Mouse (Mus musculus): ENCODE data around the gene Olfr986. TPM values are rescaled to one million over a fixed set of nuclear protein-coding genes. Genes with fewer than 3 reads are reported as not detected.
"Not testable (repeated sequence)": the region's sequence is repeated elsewhere in the genome, so short reads cannot be mapped to it uniquely, and the experiment has no call there.

Gene Olfr986
- under 1 TPM in 1 of 4 experiments, not detected in 3; 0.08 TPM for total RNA-seq (2022)

DNA sequence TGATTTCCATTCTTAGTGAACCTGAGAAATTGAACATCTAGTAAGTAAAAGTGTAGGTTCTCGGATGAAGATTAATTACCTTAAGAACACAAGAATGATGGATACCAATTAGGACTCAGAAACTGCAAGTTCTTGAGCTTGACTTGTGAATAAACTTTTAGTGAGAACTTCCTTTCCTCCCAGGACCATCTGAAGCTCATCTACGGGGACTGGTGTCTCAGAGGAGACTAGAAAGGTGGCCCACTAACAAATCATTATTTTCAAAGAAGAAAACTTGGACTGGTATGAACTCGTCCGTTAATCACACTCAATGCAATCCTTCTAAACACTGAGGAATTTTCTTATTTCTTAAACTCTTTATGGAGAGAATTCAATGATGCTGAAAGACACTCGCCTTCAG lies at the start of gene Olfr986:
Gene Olfr986 (plus strand): TSS at position 301 of the 400 bp plus-strand sequence.
- no peak for DNase-seq

DNA sequence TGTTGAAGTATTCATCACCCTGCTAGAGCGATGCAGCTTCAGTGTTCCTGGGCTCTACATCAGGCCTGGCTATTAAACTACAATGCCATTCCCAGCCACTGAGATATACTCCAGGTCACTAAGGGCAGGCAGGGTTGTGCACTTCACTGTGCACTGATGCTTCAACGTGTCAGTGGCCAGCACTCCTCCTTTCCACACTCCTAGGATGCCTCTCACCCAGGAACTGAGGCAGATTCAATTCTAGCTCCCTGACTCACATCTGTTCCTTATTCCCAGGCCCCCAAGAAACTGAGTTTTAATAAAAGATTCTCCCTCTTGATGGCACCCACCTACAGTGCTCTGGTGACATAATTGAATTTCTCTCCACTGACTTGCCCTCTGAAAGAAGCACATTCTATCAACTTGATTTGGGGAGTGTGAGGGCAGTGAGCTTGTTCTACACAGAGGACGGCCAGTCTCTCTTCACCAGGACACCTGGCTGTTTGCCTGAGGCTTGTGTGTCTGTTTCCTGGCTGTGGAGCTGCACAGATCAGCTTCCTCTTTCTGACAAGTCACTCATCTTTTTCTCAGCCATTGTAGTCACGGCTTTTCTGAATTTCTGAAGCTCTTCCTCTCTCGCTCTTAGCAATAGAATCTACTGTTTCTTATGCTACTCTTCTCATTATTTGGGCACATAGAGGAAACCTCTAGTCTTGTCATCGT lies 43.6 kb upstream of the Olfr986 start:
- DNase-seq: no peak

DNA sequence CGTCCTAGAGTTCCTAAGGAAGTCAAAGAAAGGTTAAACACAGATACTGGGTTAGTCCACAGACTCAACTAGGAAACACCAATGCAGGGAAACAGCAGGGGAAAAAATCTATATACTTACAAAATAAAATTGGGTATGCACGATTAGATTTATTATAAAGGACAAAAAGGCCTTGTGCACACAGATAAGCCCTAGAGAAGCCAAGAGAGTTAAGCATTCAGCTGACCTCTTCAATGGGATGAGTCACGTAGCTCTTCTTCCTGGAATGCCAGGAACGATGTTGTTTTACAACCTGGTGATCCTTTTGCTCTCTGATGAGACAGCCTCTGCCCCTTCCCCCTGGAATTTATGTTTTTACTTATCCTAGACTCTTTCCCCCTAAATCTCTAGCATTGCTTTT lies 41.2 kb upstream of the Olfr986 start:
- DNase-seq: no peak

DNA sequence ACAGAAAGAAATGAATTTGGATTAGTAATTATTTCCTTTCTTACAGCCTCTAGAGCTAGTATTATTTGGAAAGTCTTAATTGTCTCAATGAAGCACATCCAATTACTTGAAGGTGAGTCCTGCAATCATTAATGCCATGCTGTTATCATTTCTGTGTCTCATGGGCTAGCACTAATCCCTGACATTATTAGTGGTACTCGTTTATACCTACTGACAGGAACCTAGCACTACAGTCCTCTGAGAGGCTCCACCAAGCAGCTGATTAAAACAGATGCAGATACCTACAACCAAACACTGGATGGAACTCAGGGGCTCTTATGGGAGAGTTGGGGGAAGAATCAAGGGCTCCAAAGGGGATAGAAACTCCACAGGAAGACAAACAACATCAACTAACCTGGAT lies 39.2 kb upstream of the Olfr986 start:
- no peak for DNase-seq

DNA sequence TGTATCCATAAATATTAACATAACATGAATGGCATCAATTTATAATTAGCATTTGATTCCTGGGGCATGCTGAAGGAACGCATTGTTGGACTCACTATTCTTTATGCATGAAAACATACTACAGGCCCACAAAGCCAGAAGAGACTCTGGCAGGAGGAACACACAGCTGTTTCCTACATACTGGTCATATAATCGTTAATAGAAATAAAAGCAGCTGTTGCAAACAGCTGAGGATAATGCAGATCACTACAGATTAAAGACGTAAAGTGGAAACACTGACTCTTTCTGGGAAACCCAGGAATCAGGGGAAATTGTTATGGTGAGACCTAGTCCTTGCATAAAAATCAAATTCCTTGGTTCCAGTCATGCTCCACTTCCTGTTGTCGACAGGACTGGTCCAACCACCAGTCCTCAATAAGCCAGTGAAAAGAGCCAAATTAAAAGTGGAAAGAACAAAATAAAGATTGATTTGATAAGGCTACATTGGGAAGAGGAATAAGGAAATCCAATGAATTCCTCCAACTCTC lies 25.5 kb upstream of the Olfr986 start:
- DNase-seq: no peak

DNA sequence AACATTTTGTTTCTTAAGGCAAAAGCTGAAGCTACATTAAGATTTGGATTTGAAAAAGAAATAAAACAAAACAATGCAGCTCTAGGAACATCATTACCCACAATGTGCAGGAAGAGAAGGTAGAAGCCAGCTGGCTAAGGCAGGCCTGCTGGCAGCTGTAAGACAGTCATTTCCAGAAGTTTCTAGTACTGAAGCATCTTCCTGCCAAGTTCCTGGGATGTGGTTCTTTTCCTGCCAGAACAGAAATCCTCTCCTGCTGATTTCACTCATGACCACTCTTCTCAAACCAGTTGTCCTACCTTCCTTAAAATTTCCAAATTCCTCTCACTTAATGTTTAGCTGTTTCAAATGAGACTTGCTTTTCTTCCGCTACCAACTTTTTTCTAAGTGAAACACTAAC lies 14.3 kb upstream of the Olfr986 start:
- DNase-seq: no peak

DNA sequence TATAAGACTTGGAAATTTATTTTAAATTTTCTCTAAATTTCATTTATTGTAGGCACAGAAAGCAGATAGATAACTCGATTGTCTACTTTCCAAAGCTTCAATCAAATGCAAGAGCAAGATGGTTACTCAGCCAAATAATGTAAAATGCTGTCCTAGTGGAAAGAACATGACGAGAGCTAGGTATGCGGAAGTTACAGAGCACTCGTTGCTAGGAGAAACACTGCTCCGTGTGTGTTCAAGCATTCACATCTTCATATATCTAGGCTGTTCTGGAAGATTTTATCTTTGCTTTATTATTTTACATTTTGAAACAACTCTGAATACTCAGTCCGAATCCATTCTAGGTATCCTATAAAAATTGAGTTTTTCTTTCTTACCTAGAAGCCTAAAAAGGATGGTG lies 3.7 kb upstream of the Olfr986 start:
- no peak for DNase-seq

DNA sequence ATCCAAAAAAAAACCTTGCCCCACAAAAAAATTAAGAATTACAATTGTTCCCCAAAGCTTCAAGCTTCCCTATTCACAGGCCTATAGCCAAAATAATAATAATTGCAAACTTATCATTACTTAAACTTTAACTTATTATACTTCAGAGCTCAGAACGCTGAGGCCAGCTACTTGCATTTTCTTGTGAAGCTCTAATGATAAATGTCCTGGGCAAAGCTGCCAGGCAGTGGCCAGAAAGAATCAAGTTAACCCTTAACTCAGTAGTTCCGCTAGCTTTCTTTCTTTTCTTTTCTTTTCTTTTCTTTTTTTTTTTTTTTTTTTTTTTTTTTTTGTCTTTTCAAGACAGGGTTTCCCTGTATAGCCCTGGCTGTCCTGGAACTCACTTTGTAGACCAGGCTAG lies 4.4 kb downstream of the Olfr986 start:
- not testable (repeated sequence) for DNase-seq

DNA sequence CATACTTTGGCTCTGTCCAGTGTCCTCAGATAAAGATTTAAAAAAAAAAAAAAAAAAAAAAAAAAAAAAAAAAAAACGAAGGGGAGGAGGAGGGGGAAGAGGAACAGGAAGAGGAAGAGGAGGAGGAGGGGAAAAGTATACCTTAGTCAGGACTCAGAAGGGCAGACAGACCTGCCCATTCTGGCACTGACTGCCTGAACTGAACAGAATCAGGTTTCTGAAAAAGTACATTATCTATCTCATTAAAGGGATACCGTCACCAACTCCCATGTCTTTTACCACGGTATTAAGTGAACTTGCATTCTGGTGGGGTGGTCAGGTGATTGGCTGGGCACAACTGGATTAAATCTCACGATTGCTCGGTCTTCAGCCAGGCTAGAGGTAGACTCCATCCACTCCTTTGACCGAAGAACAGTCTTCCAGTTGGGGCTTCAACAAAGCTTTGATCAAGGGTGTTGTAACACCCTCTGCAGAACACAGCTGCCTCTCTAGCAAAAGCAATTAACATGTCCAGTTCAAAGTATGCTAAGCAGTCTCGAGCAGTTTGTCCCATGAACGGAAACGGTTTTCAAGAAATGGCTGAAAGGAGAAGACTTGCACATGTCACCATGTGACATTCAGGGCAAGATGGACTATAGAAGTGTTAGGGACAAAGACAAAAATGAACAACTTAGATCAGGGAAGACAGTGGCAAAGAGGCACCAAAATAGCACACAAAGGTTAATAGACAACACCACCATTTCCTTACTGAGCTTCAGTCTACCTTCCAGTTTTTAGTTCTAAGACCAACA lies 10.6 kb downstream of the Olfr986 start:
- DNase-seq: no peak

DNA sequence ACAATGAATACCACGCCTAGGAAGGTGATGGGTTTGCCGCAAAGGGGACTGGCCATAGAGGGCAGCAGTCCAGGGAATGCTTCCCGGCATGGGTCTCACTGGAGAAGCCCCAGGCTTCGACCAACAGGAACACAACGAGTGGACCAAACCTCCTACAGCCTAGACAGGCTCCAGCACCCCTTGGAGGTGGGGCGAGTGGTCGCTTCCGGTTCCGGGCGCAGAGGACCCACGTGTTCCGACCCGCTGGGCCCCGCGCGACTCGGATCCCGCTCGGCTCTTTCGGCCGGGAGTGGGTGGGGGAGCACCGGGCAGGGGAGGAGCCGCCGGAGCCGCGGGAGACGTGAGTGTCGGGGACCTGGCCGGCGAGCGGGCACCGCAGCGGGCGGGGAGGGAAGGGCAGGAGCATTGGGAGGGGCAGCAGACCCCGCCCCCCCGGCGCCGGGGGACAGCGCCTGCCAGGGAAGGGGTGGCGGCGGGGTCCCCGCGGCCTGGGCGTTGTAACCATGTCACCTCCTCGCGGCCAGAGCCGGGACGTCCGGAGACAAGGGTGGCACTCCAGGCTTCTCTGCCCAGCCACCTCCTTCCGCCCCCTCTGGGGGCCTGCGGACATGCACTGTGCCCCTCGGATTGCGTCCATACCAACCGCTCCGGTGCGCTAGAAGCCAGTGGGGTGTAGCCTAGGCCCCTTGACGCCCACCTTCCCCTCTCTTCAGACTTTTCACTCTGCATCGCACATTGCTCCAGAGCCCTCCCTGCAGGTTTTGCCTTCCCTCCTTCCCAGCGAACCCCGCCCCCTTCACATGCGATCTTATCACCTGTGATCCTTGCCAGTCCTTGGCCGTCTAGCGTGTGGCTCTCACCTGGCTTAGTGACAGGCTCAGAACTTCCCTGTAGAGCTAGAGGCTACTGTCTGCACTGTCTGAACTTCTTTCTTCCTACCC lies 11.6 kb downstream of the Olfr986 start, which contains the start of gene Zfp202:
Gene Zfp202 (plus strand): TSS at position 219 of the 941 bp plus-strand sequence.
- peak; percentile 87 for DNase-seq

DNA sequence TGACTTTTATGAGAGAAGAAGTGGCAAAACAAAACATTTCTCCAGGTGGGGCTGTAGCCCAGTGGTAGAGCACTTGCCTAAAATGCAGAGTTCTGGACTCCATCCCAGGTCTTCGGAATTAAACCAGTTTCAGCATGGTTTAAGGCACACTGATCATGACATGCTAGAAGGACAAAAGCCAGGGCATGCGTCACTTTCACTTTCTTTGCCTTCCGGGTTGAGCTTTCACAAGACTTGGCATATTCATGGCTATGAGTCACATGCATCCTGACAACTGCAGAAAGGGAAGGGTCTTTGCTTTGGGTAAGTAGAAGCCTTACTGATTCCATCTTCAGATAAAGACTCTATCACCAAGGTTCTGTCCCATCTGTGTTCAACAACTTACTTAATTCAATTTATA lies 15.3 kb downstream of the Olfr986 start:
- DNase-seq: peak; percentile 76

DNA sequence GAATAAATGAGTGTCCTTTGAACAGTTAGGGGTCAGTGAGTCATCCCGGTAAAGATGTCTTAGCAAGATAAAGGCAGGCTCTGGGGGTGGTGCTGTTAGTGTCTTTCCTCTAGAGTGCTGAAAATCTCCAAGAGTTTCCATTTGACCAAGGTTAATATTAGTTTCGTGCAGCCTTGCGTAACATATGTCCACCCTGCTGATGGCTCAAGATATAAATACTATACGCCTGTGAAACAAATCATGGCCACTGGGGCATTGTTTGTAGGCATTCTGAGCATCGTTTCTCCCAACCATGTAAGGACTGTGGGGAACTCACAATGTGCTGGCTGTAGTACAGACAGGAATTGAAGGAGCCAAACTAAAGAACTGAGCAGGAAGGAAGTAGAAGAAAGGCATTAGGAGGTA lies 25.8 kb downstream of the Olfr986 start:
- no peak for DNase-seq

DNA sequence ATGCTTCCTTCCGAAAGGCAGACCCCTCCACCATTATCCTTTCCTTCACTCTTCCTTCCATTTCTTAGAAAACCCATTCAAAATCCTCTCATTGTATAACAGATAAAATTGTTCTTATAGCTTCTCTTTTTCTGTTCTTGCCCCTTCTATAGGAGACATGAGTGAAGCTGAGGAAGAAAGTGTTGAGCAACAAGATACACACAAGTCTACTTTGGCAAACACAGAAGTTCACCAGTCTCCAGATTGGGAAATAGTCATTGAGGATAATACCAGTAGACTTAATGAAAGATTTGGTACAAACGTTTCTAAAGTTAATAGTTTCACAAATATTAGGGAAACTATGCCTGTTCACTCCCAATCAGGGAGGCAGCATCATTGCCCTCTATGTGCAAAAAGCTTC lies 30.0 kb downstream of the Olfr986 start:
- DNase-seq: no peak

DNA sequence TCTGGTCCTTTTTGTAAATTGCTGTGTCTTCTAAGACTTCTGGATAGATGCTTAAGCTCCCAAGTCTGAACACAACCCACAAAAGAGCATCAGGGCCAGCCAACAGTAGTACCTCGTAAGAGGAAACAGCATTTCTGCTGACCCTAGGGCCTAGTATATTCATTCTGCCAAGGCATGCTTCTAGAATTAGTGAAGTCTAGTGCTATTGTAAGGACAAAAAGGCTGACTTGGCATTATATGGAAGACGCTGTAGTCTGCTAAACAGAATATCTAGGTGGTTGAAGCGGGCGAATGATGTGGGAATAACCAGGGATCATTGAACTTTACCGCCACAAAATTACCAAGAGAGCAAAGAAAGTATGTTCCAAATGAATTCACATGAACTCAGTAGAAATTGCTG lies 33.3 kb downstream of the Olfr986 start:
- no peak for DNase-seq

DNA sequence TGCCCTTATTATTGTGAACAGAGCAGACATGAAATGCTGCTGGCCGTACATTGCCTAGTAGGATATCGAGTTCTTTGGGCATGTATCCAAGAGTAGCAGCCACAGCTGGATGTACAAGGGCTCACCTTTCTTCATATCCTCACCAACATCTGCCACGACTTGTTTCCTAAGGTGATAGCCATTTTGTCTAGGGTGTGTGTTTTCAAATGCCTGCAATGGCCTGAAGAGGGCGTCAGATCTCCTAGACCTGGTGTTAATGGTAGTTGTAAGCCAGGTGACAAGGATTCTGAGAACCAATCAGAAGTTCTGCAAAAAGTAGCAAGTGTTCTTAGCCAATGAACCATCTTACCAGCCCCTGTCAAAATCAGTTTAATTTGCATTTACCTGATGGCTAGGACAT lies 35.9 kb downstream of the Olfr986 start:
- DNase-seq: no peak

DNA sequence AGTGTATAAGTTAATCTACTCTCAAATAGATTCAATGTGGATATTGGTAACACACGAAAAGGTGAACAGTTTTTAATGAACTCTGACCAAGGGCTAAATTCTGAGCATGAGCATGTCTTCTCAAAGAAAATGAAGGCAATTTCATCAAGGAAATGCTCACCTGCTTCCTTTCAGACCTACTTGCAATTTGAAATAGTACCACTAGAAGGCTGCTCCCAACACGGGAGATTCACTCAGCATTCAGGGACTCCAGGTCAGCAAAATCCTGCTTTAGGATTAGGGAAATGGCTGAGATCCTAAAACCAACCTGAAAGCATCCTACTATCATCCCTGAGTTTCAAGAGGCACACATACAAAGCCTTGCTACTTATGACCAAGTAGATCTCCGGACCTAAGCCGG lies 43.6 kb downstream of the Olfr986 start:
- DNase-seq: no peak

DNA sequence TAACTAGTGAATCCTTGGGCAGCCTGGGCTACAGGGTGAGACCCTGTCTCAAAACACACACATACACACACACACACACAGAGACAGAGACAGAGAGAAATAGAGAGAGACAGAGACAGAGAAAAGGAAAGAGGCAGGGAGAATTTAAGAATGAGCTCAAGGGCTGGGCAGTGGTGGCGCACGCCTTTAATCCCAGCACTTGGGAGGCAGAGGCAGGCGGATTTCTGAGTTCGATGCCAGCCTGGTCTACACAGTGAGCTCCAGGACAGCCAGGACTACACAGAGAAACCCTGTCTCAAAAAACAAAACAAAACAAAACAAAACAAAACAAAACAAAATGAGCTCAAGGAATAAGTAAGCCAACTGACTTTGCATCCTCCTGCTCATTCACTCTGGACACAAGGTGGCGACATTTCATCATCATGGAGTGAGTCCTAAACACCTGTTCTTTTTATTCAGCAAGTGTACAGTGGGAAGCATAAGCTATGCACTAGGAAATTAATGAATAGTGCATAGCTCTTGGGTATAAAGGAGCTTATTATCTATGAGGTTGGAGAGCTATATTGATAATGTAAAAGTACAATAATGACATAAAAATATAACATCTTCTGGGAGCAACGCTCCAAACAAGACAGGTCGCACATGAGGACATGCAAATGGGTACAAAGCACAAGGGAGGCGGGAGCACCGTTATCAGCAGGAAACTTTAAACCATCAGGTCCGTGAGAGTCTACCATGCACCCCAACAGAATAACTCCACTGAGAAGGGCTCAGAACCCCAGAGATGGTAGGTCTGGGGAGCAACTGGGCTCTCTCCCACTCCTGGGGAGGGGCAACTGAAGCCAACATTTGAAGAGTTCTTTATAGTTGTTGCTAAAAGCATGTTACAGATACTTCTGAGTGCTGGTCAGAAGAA lies 47.4 kb downstream of the Olfr986 start:
- DNase-seq: no peak

DNA sequence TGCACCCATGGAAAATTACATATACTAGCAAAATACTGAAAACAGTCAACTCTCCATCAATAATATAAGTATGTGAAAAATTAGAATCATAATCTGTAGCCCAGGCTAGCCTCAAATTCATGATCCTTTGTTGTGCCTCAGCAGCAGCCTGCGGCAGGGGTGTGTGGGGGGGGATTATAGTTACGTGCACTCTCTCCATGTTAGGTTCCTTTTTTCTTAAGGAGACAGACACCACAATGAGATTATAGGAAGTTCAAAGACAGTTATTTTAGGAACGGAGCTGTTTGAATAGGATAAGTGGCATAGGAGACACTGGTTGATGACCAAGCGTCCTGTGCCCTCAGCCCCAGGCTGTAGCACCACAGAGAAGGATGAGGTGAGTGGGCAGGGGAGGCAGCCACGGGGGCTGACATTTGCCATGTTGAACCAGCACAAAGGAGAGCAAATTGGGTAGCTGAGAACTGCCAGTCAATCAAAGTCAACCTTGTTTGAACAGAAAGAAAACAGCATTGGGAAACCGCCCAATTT lies 48.1 kb downstream of the Olfr986 start:
- DNase-seq: no peak

DNA sequence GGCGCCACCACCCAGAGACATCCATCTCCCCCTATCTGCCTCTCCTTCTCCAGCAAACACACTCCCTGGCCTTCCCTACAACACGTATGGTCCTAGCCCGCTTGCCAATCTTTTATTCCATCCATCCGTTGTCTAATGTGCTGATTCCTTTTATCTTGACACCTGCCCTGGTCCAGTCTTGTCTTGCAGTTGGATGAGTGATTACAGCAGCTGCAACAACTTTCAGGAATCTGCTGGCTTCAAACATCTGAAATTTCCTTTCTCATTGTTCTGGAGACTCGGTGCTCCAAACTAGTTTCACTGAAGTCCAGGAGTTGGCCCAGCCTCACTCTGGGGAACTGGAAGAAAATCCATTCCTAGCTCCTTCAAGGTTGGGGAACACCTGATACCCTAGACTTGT lies 48.8 kb downstream of the Olfr986 start:
- no peak for DNase-seq

DNA sequence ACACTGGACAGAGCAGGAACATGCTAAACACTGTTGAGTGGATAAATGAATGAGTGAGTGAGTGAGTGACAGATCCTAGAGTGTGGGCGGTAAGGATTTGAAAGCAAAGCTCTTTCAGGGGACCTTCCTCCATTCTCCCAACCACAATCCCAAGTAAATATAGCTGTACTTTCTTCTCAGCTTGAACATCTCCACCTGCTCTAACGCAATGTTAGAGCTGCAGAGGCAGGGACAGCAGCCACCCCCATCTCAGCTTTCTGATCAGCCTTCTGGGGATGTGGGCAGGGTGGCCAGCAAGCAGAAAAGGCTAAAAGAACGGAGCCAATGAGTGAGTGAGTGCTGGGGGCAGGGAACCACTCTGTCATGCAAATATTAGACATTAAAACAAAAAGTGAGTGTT lies 50.3 kb downstream of the Olfr986 start:
- DNase-seq: no peak

Measured in adrenal gland, adult 8-10 months (tissue).